Comparison of ENCODE assay signal across 7 mouse cellular contexts in the genomic region with DNA sequence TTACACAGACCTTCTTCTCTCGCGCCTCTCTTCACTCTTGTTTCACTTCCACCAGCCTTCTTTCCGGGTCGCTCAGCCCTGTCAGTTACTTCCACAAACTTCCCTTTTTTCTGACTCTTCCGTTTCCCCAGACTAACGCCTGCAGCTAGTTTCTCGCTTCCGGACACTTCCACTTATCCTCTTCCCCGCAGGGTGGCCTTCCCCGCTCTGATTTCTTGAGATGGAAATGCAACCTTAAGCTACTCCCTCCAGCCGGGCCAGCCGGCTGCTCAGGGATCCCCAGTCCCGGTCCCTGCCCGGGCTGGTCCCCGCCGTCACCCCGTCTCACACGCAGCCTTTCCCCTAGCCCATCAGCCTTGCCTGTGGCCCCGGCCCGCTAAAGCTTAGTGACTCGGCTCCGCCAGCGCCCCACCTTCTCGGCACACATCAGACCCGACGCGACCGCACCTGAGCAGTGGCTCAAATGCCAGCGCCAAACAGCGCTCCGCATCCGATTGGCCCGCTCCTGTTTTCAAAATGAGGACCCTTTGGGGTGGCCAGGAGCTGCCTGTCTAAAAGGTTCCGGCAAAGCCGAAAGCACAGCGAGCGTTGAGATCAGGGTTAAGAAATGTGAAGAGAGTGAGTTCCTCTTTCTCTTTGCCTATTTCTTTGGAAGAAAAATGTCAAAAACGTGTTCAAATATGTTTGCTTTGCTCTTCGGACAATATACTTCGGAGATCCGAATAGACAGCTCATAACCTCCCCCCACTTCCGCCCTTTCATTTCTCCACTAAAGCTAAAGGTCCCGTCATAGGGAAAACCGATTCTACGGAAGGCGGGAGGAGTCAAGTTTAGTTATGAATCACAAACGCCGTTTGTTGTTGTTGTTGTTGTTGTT. TPM values are rescaled to one million over a fixed set of nuclear protein-coding genes. Genes with fewer than 3 reads are reported as not detected.
DNase-seq lines count a peak whose midpoint lies in the region; ATAC-seq and TF ChIP-seq lines count a peak whose summit lies in the region.

A gene (minus strand): TSS at position 417 of the 877 bp plus-strand sequence.

- under 1% methylated on average over 48 of the region's 48 CpGs for WGBS in embryonic facial prominence, embryonic 10.5 days
- WGBS in intestine, postnatal 0 days, result under 1% methylated on average over 48 of the region's 48 CpGs
- WGBS in midbrain, embryonic 12.5 days, result under 1% methylated on average over 48 of the region's 48 CpGs
- under 1% methylated on average over 48 of the region's 48 CpGs for WGBS in small intestine, adult 2 months

- DNase-seq in adrenal gland, postnatal 10 days, result peak; percentile 94
- DNase-seq in embryonic facial prominence, embryonic 10.5 days (ENCODE audit: low spot score), result peak; percentile 91
- peak; percentile 72 for DNase-seq in gonadal fat pad, adult 2 months (ENCODE audit: low read depth)
- DNase-seq in left cerebral cortex, postnatal 4 days, result peak; percentile 90

- peak; percentile 99 for ATAC-seq in intestine, postnatal 0 days
- peak; percentile 97 for ATAC-seq in midbrain, embryonic 12.5 days (ENCODE audit: low FRiP score, low read depth)

- TF ChIP-seq CTCF in intestine, postnatal 0 days (IDR thresholded peaks at IDR 0.05; ENCODE audit: low read depth), result no peak
- TF ChIP-seq CTCF in small intestine, adult 2 months (IDR thresholded peaks at IDR 0.05; ENCODE audit: extremely low read depth, insufficient read length, insufficient replicate concordance, low read depth, low read length), result no peak

- H3K9ac ChIP-seq in intestine, postnatal 0 days (ENCODE audit: low read depth, low read length), result peak within 1 kb of the TSS; percentile 63
- peak within 1 kb of the TSS; percentile 68 for H3K9ac ChIP-seq in midbrain, embryonic 12.5 days (replicated peaks)

- H3K27ac ChIP-seq in embryonic facial prominence, embryonic 10.5 days (replicated peaks), result peak within 1 kb of the TSS; percentile 91
- peak within 1 kb of the TSS; percentile 83 for H3K27ac ChIP-seq in intestine, postnatal 0 days (ENCODE audit: low read depth, low read length)
- H3K27ac ChIP-seq in midbrain, embryonic 12.5 days (replicated peaks), result peak within 1 kb of the TSS; percentile 63
- peak within 1 kb of the TSS; percentile 94 for H3K27ac ChIP-seq in small intestine, adult 2 months (ENCODE audit: insufficient read depth, low read depth, low read length)

- no peaks in the 10 kb centered on the region for H3K9me3 ChIP-seq in embryonic facial prominence, embryonic 10.5 days
- H3K9me3 ChIP-seq in intestine, postnatal 0 days (ENCODE audit: control insufficient read depth), result no peaks in the 10 kb centered on the region
- no peaks in the 10 kb centered on the region for H3K9me3 ChIP-seq in midbrain, embryonic 12.5 days

- no peak for TF ChIP-seq POLR2A in small intestine, adult 2 months (IDR thresholded peaks at IDR 0.05; ENCODE audit: low read depth, low read length)

- peaks cover 20% of the 10 kb centered on the region for H3K4me1 ChIP-seq in embryonic facial prominence, embryonic 10.5 days
- no peaks in the 10 kb centered on the region for H3K4me1 ChIP-seq in intestine, postnatal 0 days (replicated peaks; ENCODE audit: control insufficient read depth, insufficient read depth, low read length)
- peaks cover 26% of the 10 kb centered on the region for H3K4me1 ChIP-seq in midbrain, embryonic 12.5 days
- peaks cover 2% of the 10 kb centered on the region; the same call in 1 of the 2 replicates for H3K4me1 ChIP-seq in small intestine, adult 2 months (ENCODE audit: control insufficient read depth, insufficient read depth, insufficient read length, low read length)

- H3K36me3 ChIP-seq in embryonic facial prominence, embryonic 10.5 days (replicated peaks), result peaks cover 20% of the 10 kb centered on the region
- peaks cover 11% of the 10 kb centered on the region; the same call in 1 of the 2 replicates for H3K36me3 ChIP-seq in intestine, postnatal 0 days (ENCODE audit: control insufficient read depth, insufficient read depth)
- 0 out of 2 replicates have a peak, but pooled peaks cover 13% of the 10 kb centered on the region for H3K36me3 ChIP-seq in midbrain, embryonic 12.5 days
- 0 out of 2 replicates have a peak, but pooled peaks cover 4% of the 10 kb centered on the region for H3K36me3 ChIP-seq in small intestine, adult 2 months (ENCODE audit: control insufficient read depth, insufficient read depth, low read length)

- H3K4me3 ChIP-seq in embryonic facial prominence, embryonic 10.5 days, result peak within 1 kb of the TSS; percentile 80
- peak within 1 kb of the TSS; percentile 83 for H3K4me3 ChIP-seq in intestine, postnatal 0 days (ENCODE audit: low read depth, low read length)
- H3K4me3 ChIP-seq in midbrain, embryonic 12.5 days, result peak within 1 kb of the TSS; percentile 77
- peak within 1 kb of the TSS; percentile 95 for H3K4me3 ChIP-seq in small intestine, adult 2 months (ENCODE audit: low read depth, low read length)

- intact Hi-C loops in left cerebral cortex, postnatal 4 days (cut with DNase I), result no loop called here

- H3K27me3 ChIP-seq in embryonic facial prominence, embryonic 10.5 days (replicated peaks; ENCODE audit: low read depth, poor library complexity, severe bottlenecking), result no peaks in the 10 kb centered on the region
- H3K27me3 ChIP-seq in intestine, postnatal 0 days (replicated peaks; ENCODE audit: control insufficient read depth, insufficient read depth, low read length), result no peaks in the 10 kb centered on the region
- no peaks in the 10 kb centered on the region for H3K27me3 ChIP-seq in midbrain, embryonic 12.5 days
- H3K27me3 ChIP-seq in small intestine, adult 2 months (ENCODE audit: control insufficient read depth, insufficient read depth, low read length), result no peaks in the 10 kb centered on the region

- peak within 1 kb of the TSS; percentile 71 for H3K4me2 ChIP-seq in intestine, postnatal 0 days (replicated peaks; ENCODE audit: low read depth)
- peak within 1 kb of the TSS; percentile 73 for H3K4me2 ChIP-seq in midbrain, embryonic 12.5 days (replicated peaks)

RNA-seq across cellular contexts. Expression of the gene that starts here (rescaled TPM):
- 10 to 100 TPM; 11.6 to 15.3 TPM for total RNA-seq in adrenal gland, postnatal 10 days (2021)
- 37.2 and 38.3 TPM in 2 replicates for polyA plus RNA-seq in embryonic facial prominence, embryonic 10.5 days (2016; fragmentation: Nextera tagmentation; extraction: Ambion mirVana)
- polyA plus RNA-seq in gonadal fat pad, adult 2 months (2012; rRNA removed), result 2.5 and 3.7 TPM in 2 replicates
- polyA plus RNA-seq in intestine, postnatal 0 days (2015; fragmentation: Nextera tagmentation; extraction: Ambion mirVana), result 7.1 and 7.5 TPM in 2 replicates
- 1 to 10 TPM; 6.9 to 7.8 TPM for total RNA-seq in left cerebral cortex, postnatal 4 days (2021)
- 53.4 and 58.2 TPM in 2 replicates for polyA plus RNA-seq in midbrain, embryonic 12.5 days (2016; fragmentation: Nextera tagmentation; extraction: Ambion mirVana)
- polyA plus RNA-seq in small intestine, adult 2 months (2012; rRNA removed), result 0.74 and 2.7 TPM in 2 replicates

Comparison
In these comparisons a context has a peak if more than half of its experiments do, and no peak if none do; other contexts are left out.
1. Peak in every context shown above with its lines: DNase-seq, ATAC-seq, H3K4me3 ChIP-seq and H3K27ac ChIP-seq.